Mouse (Mus musculus) mature B cell (primary cell): ENCODE data around the gene Fam196b.

Experiments used
- in situ Hi-C: fragments of 300-500 bp; cut with MboI; formaldehyde crosslinking; loops from 2 replicates; pipeline ENCODE4 v1.14.3; 2019

Gene Fam196b

GRCm38 (mm10) chr11:34405311-34405710 is 90.7 kb downstream of the Fam196b start:
- in situ Hi-C loops, result no loop called here

DNA sequence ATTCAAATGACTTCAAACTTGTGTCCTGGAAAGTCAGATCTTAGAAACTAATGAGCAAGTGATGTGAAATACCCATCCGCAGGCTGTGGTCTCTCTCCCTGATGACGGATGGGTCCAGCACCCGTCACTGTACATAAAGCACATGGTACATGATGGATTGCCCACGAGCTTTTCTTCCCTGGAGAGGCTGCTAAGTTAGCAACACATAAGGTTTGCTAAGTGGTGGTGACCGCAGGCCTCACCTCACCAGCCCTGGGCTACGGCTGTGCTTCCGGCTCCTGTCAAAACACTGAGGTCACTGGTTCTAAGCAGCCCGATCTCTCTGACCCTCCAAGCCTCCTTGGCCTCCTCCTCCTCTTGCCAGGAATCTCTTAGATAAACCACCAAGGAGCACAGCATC is 91.7 kb downstream of the Fam196b start:
- in situ Hi-C loops, result no loop called here

GRCm38 (mm10) chr11:34406850-34407249 is 92.2 kb downstream of the Fam196b start:
- in situ Hi-C loops, result no loop called here

- in situ Hi-C loops, result no loop called here
Measured at GRCm38 (mm10) chr11:34415884-34416618, 101.4 kb downstream of the Fam196b start.

DNA sequence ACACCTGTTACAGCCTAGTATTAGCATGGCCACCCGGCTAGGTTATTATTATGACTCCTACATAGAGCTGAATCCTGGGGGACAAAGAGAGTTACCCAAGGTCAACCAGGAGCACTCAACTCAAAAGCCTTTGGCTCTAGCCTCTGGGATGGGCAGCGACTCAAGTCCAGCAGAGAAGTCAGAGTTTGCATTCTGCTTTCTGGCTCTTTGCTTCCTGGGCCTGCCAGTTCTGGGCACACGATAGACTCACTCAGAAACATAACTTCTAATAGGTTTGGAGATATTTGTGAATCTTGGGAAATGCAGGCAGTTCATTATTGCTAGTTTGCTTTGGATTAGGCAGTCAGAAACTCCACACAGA is 102.0 kb downstream of the Fam196b start:
- in situ Hi-C loops, result no loop called here

GRCm38 (mm10) chr11:34421061-34421460 is 106.4 kb downstream of the Fam196b start:
- in situ Hi-C loops, result no loop called here

DNA sequence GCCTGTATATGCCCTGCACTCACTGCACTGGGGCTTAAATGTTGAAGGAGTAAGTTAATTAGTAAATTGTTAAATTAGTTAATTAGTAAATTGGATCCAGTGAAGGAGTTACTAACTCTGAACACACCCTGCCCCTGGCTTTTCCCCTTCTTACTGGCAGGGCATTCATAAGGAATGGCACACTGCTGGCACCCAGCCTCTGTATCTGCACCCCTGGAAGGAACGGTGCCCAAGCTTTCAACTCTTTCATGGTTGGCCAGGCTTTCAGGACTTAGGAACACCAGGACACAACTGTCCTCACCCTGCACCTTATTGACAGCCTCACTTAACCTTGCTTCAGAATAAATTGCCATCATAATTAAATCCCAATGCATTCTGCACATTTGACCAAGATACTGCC is 109.9 kb downstream of the Fam196b start:
- in situ Hi-C loops, result no loop called here

DNA sequence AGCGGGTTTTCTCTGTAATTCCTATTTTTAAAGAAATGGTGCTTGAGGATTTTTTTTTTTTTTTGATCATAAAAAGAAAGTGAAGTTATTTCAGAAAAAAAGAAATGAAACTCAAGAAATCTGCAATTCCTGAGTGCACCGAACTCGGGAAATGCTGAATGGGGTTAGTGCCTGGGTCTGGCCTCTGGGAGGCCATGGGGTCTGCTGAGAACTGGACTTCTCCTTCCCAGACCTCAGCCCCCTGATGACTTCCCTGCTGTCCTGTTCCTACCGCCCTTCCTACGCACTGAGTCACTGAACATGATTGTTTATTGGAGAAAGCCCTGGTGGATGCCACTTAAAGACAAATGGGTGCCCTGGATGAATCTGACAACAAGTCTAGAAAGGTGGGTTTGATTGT is 112.6 kb downstream of the Fam196b start:
- in situ Hi-C loops, result no loop called here

DNA sequence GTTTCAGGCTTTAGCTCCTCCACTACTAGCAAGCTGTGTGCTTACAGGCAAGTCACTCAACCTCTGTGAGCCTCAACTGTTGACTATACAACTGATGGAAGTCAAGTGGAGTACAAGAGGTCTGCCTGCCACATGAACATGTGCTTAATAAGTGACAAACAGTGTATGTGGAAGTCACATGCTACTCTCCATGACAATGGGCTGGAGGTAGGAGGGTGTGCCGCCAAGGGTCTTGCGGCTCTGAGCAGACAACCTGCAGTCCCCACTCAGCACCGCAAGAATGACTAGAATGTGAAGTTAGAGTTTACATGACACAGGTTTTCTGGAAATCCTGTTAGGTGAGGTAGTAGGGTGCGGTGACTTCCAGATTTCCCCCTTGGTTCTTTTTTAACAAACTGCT is 116.3 kb downstream of the Fam196b start:
- in situ Hi-C loops, result no loop called here

DNA sequence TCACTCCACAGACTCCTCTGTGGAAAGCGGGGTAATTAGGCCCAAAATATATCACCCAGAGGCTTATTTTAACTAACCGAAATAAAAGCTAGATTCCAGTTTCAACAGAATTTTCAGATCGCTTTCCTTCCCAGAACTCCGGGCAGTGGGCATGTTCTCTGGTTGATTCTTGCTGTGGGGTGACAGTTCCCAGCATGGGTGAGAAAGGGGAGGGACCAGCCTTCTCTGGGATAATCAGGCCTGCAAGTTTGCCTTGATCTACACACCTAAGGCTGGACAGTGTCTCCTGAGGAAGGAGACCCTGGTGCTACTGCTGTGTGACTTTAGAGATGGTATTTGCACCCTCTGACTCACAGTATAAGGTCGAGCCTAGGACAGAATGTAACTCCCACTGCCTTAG is 116.7 kb downstream of the Fam196b start:
- in situ Hi-C loops, result no loop called here

DNA sequence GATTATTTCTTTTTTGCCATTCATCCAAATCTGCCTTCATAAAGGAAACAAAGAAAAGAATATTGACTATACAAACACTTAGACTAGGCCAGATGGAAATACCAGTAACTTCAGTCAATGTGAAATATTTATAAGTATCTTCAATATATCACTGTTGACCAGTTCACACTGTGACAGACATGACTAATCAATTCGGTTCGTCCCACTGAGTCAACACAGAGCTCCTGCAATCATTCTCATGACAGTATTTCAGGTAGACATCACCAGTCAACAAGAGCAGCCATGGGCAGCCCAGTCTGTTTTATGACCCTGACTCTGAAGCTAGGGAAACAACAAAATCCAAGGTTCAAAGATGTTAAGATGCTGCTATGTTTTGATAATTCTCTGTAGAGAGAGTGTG is 117.4 kb downstream of the Fam196b start:
- in situ Hi-C loops, result no loop called here

DNA sequence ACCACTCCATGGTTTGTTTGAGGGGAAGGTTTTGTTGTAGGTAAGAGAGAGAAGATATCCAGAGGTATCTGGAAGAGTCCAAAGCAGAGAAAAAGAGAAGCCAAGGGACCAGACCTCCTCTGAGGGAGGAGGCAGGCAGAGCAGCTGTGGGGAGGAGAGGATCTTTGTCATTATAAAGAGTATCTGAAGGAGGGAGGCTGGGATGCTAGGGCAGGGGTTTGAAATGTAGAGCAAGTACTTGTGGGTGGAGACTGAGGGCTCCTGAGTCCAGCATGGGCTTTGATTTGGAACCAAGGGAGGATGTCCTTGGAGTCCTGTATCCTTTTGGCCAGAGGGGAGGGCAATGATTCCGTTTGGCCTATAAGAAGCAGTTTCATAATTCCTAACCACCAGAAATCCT is 122.8 kb downstream of the Fam196b start:
- in situ Hi-C loops, result no loop called here

DNA sequence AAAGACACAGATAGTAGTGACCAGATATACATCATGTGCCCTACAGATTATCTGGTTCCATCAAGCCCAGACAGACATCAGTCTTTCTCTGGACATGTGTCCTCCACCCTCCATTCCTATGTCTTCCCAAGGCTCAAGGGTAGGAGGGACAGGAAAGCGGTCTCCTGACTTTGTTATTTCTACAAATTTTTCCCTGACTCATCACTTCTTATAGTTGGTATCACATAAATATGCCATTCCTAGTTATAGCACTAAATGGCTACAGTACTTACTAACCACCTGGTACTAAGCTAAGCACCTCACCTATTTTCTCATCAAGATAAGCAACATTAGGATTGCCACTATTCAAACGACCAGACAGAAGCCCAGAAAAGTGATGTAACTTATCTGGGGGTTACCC is 123.8 kb downstream of the Fam196b start:
- in situ Hi-C loops, result no loop called here

DNA sequence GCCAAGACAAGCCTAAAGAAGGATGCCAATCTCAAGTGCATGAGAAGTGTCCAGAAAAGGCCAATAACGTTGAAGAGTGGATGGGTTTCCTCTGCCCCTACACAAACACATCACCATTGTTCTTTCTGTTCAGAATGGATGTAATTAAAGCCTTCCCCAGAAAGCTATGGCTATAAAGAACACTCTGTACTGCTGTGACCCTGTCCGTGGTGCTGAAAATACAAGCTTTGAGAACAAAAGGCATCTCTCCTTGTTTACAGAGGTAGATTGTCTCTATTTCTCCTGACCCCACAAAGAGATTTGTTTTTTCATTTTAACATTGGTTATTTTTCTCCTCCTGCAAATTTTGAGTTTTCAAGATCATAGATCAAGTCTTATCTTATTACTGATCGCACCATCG is 133.3 kb downstream of the Fam196b start:
- in situ Hi-C loops, result no loop called here

DNA sequence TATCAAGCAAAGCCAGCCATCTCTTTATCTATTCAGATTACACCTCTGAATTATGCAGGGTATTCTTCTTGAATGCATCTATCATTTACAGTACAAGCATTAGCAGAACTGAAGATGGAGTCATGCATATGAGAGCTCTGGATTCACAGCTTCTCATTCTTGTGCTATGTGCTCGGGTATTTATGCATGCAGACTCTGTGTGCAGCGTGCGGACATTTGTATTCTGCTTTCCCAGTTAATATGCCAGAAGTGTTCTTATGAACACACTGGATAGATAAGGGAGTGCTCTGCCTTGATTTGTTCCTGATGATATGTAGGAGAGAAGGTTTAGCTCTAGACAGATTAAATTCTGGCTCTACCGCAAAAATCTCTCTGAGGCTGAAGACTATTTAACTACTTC is 135.3 kb downstream of the Fam196b start:
- in situ Hi-C loops, result no loop called here

DNA sequence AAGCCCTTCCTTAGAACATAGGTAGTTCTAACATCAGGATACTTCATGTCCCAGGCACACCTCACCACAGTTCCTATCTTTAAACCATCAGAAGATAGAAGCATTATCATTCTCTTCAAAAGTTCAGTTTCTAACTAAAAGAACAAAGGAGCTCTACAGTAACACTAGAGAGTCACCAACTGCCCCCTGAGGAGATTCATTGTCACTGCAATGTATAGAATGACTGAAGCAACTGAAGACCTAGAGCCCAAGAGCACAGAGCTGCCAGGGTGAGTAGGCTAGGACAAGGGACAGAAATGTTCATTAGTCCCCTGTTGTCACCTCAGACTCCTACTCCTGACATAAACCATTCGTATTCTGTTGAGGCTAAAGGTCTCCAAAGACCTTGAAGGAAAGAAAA is 152.4 kb downstream of the Fam196b start:
- in situ Hi-C loops, result no loop called here

- in situ Hi-C loops, result no loop called here
Measured at GRCm38 (mm10) chr11:34468571-34468970, 153.9 kb downstream of the Fam196b start.

GRCm38 (mm10) chr11:34469792-34470191 is 155.2 kb downstream of the Fam196b start:
- in situ Hi-C loops, result no loop called here
